Mouse (Mus musculus) natural killer cell, adult 2 months (primary cell): ENCODE results near the gene Wnt6.
"Not testable (repeated sequence)": the region's sequence is repeated elsewhere in the genome, so short reads cannot be mapped to it uniquely, and the experiment has no call there.

Source experiments
- DNase-seq, 2 experiments: peaks; one replicate each; pipeline ENCODE4 v3.0.0; 2022; ENCODE audit warnings: low spot score in 2 of 2

The Wnt6 gene

GRCm38 (mm10) chr1:74806360-74807311, 34.9 kb downstream of the Wnt6 start:
- DNase-seq: peak; percentile 70 to 72

- no peak for DNase-seq
Observed at GRCm38 (mm10) chr1:74807551-74808071, 35.9 kb downstream of the Wnt6 start.

- DNase-seq: peak; percentile 85 to 88
Observed at GRCm38 (mm10) chr1:74808078-74808477, 36.4 kb downstream of the Wnt6 start.

GRCm38 (mm10) chr1:74809007-74809406, 37.3 kb downstream of the Wnt6 start:
- DNase-seq: no peak

GRCm38 (mm10) chr1:74814931-74815647, 43.4 kb downstream of the Wnt6 start:
- no peak for DNase-seq

- DNase-seq: not testable (repeated sequence)
Observed at GRCm38 (mm10) chr1:74815965-74816364, 44.3 kb downstream of the Wnt6 start.

GRCm38 (mm10) chr1:74816612-74817199, 45.0 kb downstream of the Wnt6 start:
- peak; percentile 84 to 89 for DNase-seq

- no peak for DNase-seq
Observed at GRCm38 (mm10) chr1:74817219-74817618, 45.5 kb downstream of the Wnt6 start.

- no peak for DNase-seq
Observed at GRCm38 (mm10) chr1:74818509-74818908, 46.8 kb downstream of the Wnt6 start.

GRCm38 (mm10) chr1:74823598-74823997, 51.9 kb downstream of the Wnt6 start:
- DNase-seq: not testable (repeated sequence)

- DNase-seq: no peak
Observed at GRCm38 (mm10) chr1:74824518-74825302, 53.0 kb downstream of the Wnt6 start.

GRCm38 (mm10) chr1:74830061-74830460, 58.4 kb downstream of the Wnt6 start:
- no peak for DNase-seq

GRCm38 (mm10) chr1:74833255-74833654, 61.6 kb downstream of the Wnt6 start:
- DNase-seq: no peak
